Mouse (Mus musculus) cerebellum, adult (tissue): ENCODE measurements around the gene 2310034G01Rik.

Source experiments
- ATAC-seq: cut with Nextera tagmentation; 2 replicates; pipeline ENCODE4 v1.9.2; 2017; ENCODE audit warnings: mild to moderate bottlenecking, moderate library complexity, mixed read lengths; ENCODE audit not compliant: insufficient number of reproducible peaks, low FRiP score, low TSS enrichment

Gene 2310034G01Rik

GRCm38 (mm10) chr19:46303251-46304215, 46.6 kb downstream of the 2310034G01Rik start:
- ATAC-seq, result no peak

GRCm38 (mm10) chr19:46302551-46302950, 47.6 kb downstream of the 2310034G01Rik start:
- ATAC-seq, result no peak

GRCm38 (mm10) chr19:46300294-46301045, 49.6 kb downstream of the 2310034G01Rik start:
- ATAC-seq, result no peak
